Mouse (Mus musculus): Measurements from ENCODE around the gene Gcnt1. TPM values are rescaled to one million over a fixed set of nuclear protein-coding genes. Genes with fewer than 3 reads are reported as not detected.

Gcnt1 gene
- polyA plus RNA-seq, 1 experiment from 2014 or later = 1.1 TPM

DNA sequence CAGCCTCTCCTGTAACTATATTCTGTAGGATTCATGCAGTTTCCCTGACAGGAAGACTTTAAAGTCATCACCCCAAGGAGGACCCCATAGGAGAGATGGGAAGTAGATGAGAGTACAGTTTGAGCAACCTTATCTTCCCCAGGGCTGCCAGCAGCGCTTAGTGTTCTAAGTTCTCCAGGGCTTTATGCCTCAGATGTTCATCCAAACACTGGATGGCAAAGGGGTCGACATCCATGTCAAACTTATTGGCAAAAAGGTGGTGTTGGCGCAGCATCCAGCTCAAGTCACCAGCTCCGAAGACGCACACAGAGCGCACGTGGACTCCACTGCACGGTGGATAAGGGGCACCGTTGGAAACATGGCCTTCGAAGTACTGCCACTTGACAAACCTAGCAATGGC is 43.7 kb downstream of the Gcnt1 start:
- WGBS = 95% methylated on average over 10 of the region's 10 CpGs
- no peaks in the 10 kb centered on the region for H3K9me3 ChIP-seq (ENCODE audit: control insufficient read depth)

DNA sequence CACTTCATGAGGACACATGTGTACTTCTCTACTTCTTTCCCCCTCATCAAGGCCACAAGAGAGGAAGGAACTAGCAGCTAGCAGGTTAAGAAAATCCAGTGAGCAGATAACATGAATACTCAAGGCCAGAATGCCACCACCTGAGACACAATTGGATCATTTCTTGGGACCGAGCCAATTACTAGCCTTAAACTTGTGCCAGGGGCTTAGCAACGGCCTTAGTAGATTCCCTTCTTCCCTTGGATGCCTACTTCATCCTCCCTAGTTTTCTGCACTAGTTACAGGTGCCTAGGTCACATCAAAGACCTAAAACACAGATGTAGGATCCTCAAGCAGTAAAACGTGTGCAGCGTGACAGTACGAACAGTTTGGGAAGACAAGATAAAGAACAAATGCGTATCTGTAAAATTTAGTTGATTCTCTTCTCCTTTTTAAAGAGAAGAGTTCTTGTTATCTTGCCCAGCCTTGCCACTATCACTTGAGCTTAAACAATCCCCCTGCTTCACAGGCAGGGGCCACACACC is 44.7 kb downstream of the Gcnt1 start:
- 87% methylated on average over 6 of the region's 6 CpGs for WGBS
- no peak overlapping the region for H3K27ac ChIP-seq (ENCODE audit: low read depth, low read length)
- no peak for TF ChIP-seq CTCF (IDR thresholded peaks at IDR 0.05; ENCODE audit: low read depth)
- no peaks in the 10 kb centered on the region for H3K36me3 ChIP-seq (ENCODE audit: control insufficient read depth, insufficient read depth)
- no peak for ATAC-seq
- H3K4me3 ChIP-seq (ENCODE audit: low read depth, low read length) = no peak overlapping the region
- H3K27me3 ChIP-seq (replicated peaks; ENCODE audit: control insufficient read depth, insufficient read depth, low read length) = no peaks in the 10 kb centered on the region
- no peaks in the 10 kb centered on the region for H3K4me1 ChIP-seq (replicated peaks; ENCODE audit: control insufficient read depth, insufficient read depth, low read length)
- no peak overlapping the region for H3K9ac ChIP-seq (ENCODE audit: low read depth, low read length)
- H3K4me2 ChIP-seq (replicated peaks; ENCODE audit: low read depth) = no peak overlapping the region
- H3K9me3 ChIP-seq (ENCODE audit: control insufficient read depth) = no peaks in the 10 kb centered on the region

More for the DNA sequence above, 43.7 kb downstream of the Gcnt1 start:
- H3K27ac ChIP-seq (ENCODE audit: low read depth, low read length) = no peak overlapping the region
- no peaks in the 10 kb centered on the region for H3K4me1 ChIP-seq (replicated peaks; ENCODE audit: control insufficient read depth, insufficient read depth, low read length)
- no peaks in the 10 kb centered on the region for H3K36me3 ChIP-seq (ENCODE audit: control insufficient read depth, insufficient read depth)
- no peak overlapping the region for H3K4me3 ChIP-seq (ENCODE audit: low read depth, low read length)
- H3K27me3 ChIP-seq (replicated peaks; ENCODE audit: control insufficient read depth, insufficient read depth, low read length) = no peaks in the 10 kb centered on the region
- no peak overlapping the region for H3K4me2 ChIP-seq (replicated peaks; ENCODE audit: low read depth)
- ATAC-seq = no peak
- TF ChIP-seq CTCF (IDR thresholded peaks at IDR 0.05; ENCODE audit: low read depth) = no peak
- H3K9ac ChIP-seq (ENCODE audit: low read depth, low read length) = no peak overlapping the region

DNA sequence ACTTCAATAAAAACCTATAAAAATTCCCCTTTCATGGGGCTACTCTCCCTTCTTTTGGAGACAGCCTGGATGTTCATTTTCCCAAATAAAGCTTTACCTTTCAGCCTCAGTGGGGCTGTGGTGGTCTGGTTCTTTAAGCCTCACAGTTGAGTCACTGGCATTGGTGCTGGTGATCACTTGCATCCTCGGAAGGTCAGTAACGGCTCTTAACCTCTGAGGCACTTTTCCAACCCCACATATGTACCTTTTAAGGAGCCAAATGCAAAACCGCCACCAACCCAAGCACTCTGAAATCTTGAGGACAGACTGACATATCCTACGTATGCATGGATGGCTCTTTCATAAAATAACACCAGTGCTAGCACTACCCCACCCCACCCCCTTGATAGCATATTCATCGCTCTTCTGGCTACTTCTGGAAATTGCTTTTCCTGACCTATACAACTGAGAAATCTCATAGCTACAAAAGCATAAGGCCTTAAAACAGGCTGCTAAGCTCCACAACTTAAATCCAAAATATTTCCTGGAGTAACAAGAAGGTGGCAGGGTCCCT is 48.9 kb downstream of the Gcnt1 start:
- Histone ChIP-seq H3K4me1 (replicated peaks; ENCODE audit: control insufficient read depth, insufficient read depth, low read length) (no peaks in the 10 kb centered on the region), H3K9ac (ENCODE audit: low read depth, low read length) (no peak overlapping the region), H3K36me3 (ENCODE audit: control insufficient read depth, insufficient read depth) (no peaks in the 10 kb centered on the region), H3K4me2 (replicated peaks; ENCODE audit: low read depth) (no peak overlapping the region), H3K27me3 (replicated peaks; ENCODE audit: control insufficient read depth, insufficient read depth, low read length) (no peaks in the 10 kb centered on the region), H3K4me3 (ENCODE audit: low read depth, low read length) (no peak overlapping the region), H3K27ac (ENCODE audit: low read depth, low read length) (no peak overlapping the region), H3K9me3 (ENCODE audit: control insufficient read depth) (no peaks in the 10 kb centered on the region)
- no peak for TF ChIP-seq CTCF (IDR thresholded peaks at IDR 0.05; ENCODE audit: low read depth)
- no peak for ATAC-seq
- 70% methylated on average over 5 of the region's 5 CpGs for WGBS

DNA sequence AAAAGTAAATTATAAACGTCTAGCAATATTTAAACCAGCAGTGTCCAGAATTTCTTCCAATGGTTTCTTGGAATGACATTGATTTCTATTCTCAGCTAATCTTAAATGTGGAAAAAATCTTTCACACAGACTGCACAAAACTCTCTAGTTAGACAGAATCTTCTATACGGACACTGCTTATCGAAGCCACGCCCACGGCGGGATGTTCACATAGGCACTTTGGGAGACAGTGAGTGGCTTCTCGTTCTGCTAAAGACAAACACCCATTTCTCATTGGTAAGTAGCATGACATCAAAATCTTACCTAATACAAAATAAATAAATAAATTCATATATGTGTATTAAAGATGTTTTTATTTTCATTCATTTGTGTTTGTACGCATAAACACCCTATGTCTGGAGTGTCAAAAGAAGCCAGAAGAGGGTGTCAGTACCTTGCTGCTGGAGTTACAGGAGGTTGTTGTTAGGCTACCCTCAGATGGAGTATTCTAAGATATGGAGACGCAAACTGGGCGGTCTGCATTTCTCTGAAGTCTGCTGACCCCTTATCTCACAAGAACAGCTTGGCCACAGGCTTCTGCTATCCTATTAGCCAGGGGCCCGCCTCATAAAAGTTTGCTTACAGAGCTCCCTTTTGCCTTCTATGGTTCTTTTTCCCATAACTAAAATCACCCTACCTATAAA is 49.5 kb downstream of the Gcnt1 start:
- 70% methylated on average over 11 of the region's 11 CpGs for WGBS
- no peaks in the 10 kb centered on the region for H3K27me3 ChIP-seq (replicated peaks; ENCODE audit: control insufficient read depth, insufficient read depth, low read length)
- H3K4me2 ChIP-seq (replicated peaks; ENCODE audit: low read depth) = no peak overlapping the region
- H3K9ac ChIP-seq (ENCODE audit: low read depth, low read length) = no peak overlapping the region
- no peaks in the 10 kb centered on the region for H3K9me3 ChIP-seq (ENCODE audit: control insufficient read depth)
- no peak overlapping the region for H3K4me3 ChIP-seq (ENCODE audit: low read depth, low read length)
- H3K36me3 ChIP-seq (ENCODE audit: control insufficient read depth, insufficient read depth) = no peaks in the 10 kb centered on the region
- ATAC-seq = no peak
- TF ChIP-seq CTCF (IDR thresholded peaks at IDR 0.05; ENCODE audit: low read depth) = no peak
- no peak overlapping the region for H3K27ac ChIP-seq (ENCODE audit: low read depth, low read length)
- H3K4me1 ChIP-seq (replicated peaks; ENCODE audit: control insufficient read depth, insufficient read depth, low read length) = no peaks in the 10 kb centered on the region

DNA sequence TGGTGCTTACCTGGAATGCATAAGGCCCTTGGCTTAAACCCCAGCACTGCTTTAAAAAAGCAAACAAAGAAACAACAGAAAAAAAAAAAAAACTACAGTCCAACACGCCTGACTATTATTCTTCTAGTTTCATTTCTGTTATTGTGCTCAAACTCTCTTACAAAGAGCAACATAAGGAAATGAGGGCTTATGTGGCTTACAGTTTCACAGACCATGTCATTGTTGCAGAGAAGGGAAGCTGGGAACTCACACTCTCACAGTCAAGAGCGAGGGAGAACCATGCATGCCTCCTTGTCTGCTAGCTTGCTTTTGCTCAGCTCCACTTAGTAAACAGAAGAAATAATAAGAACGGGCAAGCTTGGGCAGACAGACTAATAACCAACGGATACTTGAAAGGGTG is 52.9 kb downstream of the Gcnt1 start:
- Histone ChIP-seq H3K9me3 (ENCODE audit: control insufficient read depth) (no peaks in the 10 kb centered on the region), H3K4me2 (replicated peaks; ENCODE audit: low read depth) (no peak overlapping the region), H3K4me3 (ENCODE audit: low read depth, low read length) (no peak overlapping the region), H3K4me1 (replicated peaks; ENCODE audit: control insufficient read depth, insufficient read depth, low read length) (no peaks in the 10 kb centered on the region), H3K9ac (ENCODE audit: low read depth, low read length) (no peak overlapping the region), H3K27me3 (replicated peaks; ENCODE audit: control insufficient read depth, insufficient read depth, low read length) (no peaks in the 10 kb centered on the region), H3K36me3 (ENCODE audit: control insufficient read depth, insufficient read depth) (no peaks in the 10 kb centered on the region), H3K27ac (ENCODE audit: low read depth, low read length) (no peak overlapping the region)
- 84% methylated on average over 4 of the region's 4 CpGs for WGBS
- no peak for ATAC-seq
- TF ChIP-seq CTCF (IDR thresholded peaks at IDR 0.05; ENCODE audit: low read depth) = no peak

DNA sequence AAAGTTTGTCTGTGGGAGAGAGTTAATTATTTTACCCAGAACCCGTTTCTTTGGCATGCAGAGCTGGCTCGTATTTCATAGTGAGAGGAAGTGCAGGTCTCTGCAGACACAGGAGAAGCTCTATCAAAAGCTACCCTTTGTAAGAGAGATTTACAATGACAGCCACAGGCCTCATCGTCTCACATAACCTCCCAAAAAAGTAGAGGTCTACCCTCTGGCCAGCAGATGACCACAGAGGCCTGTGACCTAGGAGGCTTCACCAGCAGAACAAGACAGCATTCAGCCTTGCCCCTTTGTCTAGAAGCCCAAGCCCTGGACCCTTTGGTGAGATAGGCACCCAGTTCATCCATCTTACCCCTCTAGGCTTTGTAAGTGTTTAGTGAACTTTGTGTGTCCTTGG is 53.9 kb downstream of the Gcnt1 start:
- no peaks in the 10 kb centered on the region for H3K27me3 ChIP-seq (replicated peaks; ENCODE audit: control insufficient read depth, insufficient read depth, low read length)
- ATAC-seq = no peak
- whole genome bisulfite sequencing = 33% methylated on average over 3 of the region's 3 CpGs

More for the DNA sequence above, 53.9 kb downstream of the Gcnt1 start:
- Histone ChIP-seq H3K27ac (ENCODE audit: low read depth, low read length) (no peak overlapping the region), H3K9me3 (ENCODE audit: control insufficient read depth) (no peaks in the 10 kb centered on the region), H3K9ac (ENCODE audit: low read depth, low read length) (no peak overlapping the region), H3K4me2 (replicated peaks; ENCODE audit: low read depth) (no peak overlapping the region), H3K4me3 (ENCODE audit: low read depth, low read length) (no peak overlapping the region), H3K4me1 (replicated peaks; ENCODE audit: control insufficient read depth, insufficient read depth, low read length) (no peaks in the 10 kb centered on the region), H3K36me3 (ENCODE audit: control insufficient read depth, insufficient read depth) (no peaks in the 10 kb centered on the region)
- TF ChIP-seq CTCF (IDR thresholded peaks at IDR 0.05; ENCODE audit: low read depth) = no peak

All from intestine, postnatal 0 days (tissue).